Mouse (Mus musculus) cerebellum, postnatal 25 days (tissue): ENCODE data around the gene Ptk6.
"Not testable (repeated sequence)": the region's sequence is repeated elsewhere in the genome, so short reads cannot be mapped to it uniquely, and the experiment has no call there.

Source experiments
- DNase-seq, 2 experiments: peaks; one replicate each; pipeline ENCODE4 v3.0.0; 2021; ENCODE audit warnings: mixed read lengths in 2 of 2

The Ptk6 gene

DNA sequence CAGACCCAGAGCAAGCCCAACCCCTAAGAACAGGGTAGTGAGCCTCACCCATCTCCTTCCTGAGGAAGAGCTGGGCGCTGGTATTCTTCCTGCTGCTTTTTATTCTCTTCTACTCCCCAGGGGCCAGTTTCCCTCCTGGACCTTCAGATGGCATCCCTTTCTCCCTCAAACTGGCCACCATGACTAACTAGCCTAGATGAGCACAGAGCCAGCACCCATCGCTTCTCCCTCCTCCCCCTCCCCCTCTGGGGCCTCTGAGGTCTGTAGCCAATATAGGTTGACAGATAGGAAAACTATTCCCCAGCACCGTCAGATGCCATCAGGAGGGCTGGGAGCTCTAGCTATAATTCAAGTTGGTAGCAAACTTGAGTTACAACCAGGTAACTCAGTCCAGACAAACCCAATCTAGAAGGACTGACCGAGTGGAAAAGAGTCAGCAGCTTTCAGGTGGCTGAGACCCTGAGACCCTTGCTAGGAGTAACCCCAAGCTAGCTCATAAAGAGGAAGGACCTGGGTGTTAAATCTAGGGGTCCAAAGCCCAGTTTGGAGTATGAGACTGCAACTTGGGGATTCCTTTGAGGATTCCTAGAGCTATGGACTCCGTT lies 16.4 kb upstream of the Ptk6 start:
- DNase-seq = no peak

DNA sequence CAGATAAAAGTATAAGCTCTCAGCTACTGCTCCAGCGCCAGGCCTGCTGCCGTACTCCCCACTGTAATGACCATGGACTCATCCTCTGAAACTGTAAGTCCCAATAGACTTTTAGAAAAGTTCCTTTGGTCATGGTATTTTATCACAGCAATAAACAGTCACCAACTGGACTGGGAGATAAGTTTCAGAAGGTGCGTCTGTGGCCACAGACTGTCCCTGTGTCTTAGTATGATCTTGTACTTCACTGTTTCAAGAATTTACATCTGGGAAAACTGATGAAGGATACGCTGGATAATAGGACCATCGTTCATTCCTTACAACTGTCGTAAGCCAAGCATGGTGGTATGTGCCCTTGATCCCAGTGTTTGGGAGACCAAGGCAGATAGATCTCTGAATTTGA lies 13.4 kb upstream of the Ptk6 start:
- DNase-seq = no peak

GRCm38 (mm10) chr2:181213021-181213445 lies 10.4 kb upstream of the Ptk6 start, which contains the start of gene Srms:
Gene Srms (minus strand): TSS chr2:181213185.
- DNase-seq = no peak

GRCm38 (mm10) chr2:181212389-181213020 lies 9.9 kb upstream of the Ptk6 start:
- DNase-seq = no peak

GRCm38 (mm10) chr2:181206118-181206517 lies 3.5 kb upstream of the Ptk6 start:
- DNase-seq = no peak

- DNase-seq = no peak
Observed at GRCm38 (mm10) chr2:181205678-181206077, 3.1 kb upstream of the Ptk6 start.

GRCm38 (mm10) chr2:181202886-181203285 lies 297 bp upstream of the Ptk6 start:
- DNase-seq = no peak

DNA sequence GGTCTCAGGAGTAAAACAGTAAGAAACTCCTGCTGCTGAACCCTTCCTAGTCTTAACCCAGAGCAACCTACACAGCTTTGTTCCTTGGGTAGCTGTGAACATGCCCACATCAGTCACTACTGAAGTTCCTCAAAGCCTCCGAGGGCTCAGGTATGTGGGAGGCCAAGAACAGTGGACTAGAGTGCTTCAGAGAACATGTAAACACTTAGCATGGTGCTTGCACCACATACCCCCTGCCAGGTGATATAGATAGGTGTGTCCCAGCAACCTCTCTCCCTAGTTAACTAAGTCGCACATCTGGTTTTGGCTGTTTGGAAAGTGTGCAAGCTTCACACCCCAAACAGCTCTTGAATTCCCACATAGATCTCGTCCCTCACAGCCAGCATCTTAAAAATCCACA lies 983 bp downstream of the Ptk6 start:
- no peak for DNase-seq

GRCm38 (mm10) chr2:181196628-181197300 lies 5.8 kb downstream of the Ptk6 start:
- DNase-seq = no peak

- no peak for DNase-seq
Observed at GRCm38 (mm10) chr2:181193044-181193443, 9.5 kb downstream of the Ptk6 start.

GRCm38 (mm10) chr2:181191936-181192335 lies 10.7 kb downstream of the Ptk6 start:
- DNase-seq = no peak

DNA sequence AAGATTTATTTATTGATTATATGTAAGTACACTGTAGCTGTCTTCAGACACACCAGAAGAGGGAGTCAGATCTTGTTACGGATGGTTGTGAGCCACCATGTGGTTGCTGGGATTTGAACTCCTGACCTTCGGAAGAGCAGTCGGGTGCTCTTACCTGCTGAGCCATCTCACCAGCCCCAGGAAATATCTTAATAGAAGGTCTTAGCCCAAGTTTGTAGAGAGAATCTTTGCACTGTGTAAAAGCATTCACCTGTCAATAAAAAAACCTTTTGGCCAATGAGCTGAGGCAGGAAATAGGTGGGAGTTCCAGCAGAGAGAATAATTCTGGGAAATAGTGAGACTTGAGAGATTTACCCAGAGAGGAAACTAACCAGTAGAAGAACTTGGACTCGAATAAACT lies 11.2 kb downstream of the Ptk6 start:
- DNase-seq = not testable (repeated sequence)

- DNase-seq = no peak
Observed at GRCm38 (mm10) chr2:181189321-181189720, 13.3 kb downstream of the Ptk6 start.

- DNase-seq = no peak
Observed at GRCm38 (mm10) chr2:181188681-181189080, 13.9 kb downstream of the Ptk6 start.

GRCm38 (mm10) chr2:181187121-181188000 lies 15.2 kb downstream of the Ptk6 start, which contains the start of gene Ppdpf:
Gene Ppdpf (plus strand): TSS chr2:181187247.
- peak; percentile 87 to 89 for DNase-seq

DNA sequence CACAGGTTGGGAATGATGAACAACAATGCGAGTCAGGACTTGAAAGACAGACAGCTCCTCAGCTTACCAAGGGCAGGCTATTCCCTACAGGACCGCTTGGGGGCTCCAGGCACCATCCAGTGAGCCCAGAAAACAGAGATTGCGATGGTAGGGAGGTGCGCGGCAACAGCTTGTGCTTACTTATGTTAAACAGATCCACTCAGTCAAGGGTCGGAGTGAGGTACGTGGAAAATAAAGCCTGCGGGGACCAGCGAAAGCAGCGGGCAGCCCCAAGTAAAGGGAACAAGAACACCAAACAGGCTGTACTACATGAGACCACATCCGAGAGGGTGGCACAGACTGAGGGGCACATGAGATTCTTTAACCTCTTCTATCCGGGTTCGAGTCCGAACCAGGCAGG lies 16.0 kb downstream of the Ptk6 start:
- peak; percentile 92 to 93 for DNase-seq

DNA sequence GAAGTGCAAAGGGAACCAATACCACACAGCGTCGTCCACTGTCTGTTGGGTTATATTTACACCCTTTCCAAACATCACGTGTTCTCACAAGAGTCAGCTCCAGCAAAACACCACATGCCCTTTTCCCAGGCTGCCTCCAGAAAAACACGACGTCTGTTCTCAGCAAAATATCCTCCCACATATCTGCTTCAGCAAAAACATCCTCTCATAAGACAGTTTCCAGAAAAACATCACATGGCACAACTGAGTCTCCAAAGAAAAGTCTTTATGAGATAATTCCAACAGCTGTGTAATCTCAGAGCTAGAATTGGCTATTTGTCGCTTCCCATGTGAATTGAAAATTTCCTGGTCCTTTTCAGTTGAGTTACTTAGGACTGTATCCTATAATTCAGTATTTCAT lies 21.7 kb downstream of the Ptk6 start:
- no peak for DNase-seq

- DNase-seq = no peak
Observed at GRCm38 (mm10) chr2:181178471-181178870, 24.1 kb downstream of the Ptk6 start.

DNA sequence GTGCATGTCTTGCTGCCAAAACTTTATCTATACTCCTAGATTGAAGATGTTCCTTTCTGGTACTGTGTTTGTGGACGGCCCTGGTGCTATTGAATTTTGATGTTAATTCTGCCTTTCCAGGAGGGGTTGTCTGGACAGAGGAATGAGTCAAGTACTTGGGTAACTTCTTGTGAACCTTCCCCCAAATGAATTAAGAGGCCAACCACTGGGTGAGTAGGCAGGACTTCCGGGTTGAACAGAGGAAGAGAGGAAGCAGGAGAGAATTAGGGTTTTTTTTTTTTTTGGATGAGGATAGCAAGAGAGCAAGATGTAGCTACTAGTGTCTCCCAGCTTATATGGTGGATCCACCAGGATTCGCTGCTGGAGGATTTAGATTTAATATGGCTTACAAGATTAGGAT lies 24.6 kb downstream of the Ptk6 start:
- no peak for DNase-seq

- DNase-seq = no peak
Observed at GRCm38 (mm10) chr2:181174646-181175045, 27.9 kb downstream of the Ptk6 start.

DNA sequence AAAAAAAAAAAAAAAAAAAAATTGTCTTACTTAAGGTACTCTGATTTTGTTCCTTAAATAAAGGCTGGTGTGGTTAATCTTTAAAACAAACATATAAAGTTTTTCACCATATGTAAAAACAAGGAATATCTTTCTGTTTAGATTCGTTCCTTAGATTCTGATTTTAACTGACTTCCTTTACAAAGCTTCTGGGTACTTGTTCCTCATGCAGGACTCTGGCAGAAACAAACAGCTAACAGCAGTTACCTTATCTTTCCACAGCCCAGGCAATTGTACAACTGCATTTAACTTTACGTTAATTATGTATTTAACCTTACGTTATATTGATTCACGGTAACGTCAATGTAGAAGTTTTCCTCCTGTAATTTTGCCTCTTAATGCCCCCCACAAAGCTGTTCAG lies 36.1 kb downstream of the Ptk6 start:
- DNase-seq = no peak

DNA sequence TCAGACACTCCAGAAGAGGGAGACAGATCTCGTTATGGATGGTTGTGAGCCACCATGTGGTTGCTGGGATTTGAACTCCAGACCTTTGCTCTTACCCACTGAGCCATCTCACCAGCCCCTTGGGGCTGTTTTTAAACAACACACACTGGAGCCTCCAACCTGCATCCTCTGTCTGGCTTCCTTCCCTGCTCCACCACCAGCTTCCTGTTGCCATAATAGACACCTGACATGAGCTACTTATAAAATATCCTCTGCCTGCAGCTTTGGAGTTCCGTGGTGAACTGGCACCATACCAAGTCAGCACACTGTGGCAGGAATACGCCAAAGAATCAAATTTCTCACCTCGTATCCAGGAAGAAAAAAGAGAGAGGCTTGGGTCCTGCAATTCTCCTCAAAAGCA lies 41.8 kb downstream of the Ptk6 start:
- peak; percentile 24 to 43 for DNase-seq

GRCm38 (mm10) chr2:181159771-181160170 lies 42.8 kb downstream of the Ptk6 start:
- DNase-seq = peak; percentile 79 to 80
